7 mouse cellular contexts compared by ENCODE assay signal in the genomic region with DNA sequence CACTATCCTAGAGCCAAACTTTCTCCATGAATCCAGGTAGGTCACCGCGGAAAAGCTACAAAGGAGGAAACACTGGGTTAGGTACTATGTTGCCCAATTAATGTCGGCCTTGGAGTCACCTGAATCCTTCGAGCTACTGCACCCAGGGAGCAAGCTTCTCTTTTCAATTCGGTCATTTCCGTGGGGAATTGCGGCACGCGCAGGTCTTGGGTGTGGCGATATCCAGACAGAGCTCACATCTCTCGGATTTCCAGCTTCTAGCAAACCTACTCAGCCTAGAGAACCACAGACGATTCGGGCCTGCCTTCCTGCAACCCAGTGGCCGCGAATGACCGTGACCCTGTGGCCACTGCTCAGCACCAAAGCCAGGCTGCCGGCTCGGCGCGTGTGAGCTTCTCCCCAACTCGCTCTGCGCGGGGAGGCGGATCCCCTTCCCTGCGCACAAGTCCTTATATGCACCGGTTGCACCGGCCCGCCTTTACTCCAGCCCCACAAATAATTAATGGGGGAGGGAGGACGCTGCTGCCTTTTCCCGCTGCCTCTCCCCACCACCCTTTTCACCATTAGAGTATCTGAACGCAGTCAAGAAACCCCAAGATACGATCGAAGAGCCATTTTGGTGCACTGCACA. TPM values are rescaled to one million over a fixed set of nuclear protein-coding genes. Genes with fewer than 3 reads are reported as not detected.
A peak's percentile ranks its signal among the peaks of the same experiment; 100 is the strongest.
DNase-seq lines count a peak whose midpoint lies in the region; ATAC-seq lines count a peak whose summit lies in the region.

No protein-coding gene starts in this region.

- peak; percentile 79 for ATAC-seq in intestine, embryonic 15.5 days

- peak; percentile 52 to 68 for DNase-seq in adrenal gland, adult 18-20 months (ENCODE audit: low spot score in 2 of 2)
- DNase-seq in cerebellum, postnatal 4 days (ENCODE audit: low spot score in 2 of 2), result peak; percentile 30 to 52
- peak; percentile 64 for DNase-seq in gastrocnemius, postnatal 25 days
- DNase-seq in limb, embryonic 10.5 days (ENCODE audit: low spot score), result peak; percentile 70
- DNase-seq in midbrain, embryonic 10.5 days (ENCODE audit: low spot score), result peak; percentile 67
- peak; percentile 19 to 33 for DNase-seq in spleen, postnatal 10 days (ENCODE audit: low spot score in 2 of 2)

- H3K4me2 ChIP-seq in intestine, embryonic 15.5 days (replicated peaks), result peak overlapping the region; percentile 96

- no peaks in the 10 kb centered on the region for H3K36me3 ChIP-seq in intestine, embryonic 15.5 days
- H3K36me3 ChIP-seq in limb, embryonic 10.5 days, result no peaks in the 10 kb centered on the region
- H3K36me3 ChIP-seq in midbrain, embryonic 10.5 days, result no peaks in the 10 kb centered on the region

- H3K4me3 ChIP-seq in intestine, embryonic 15.5 days (replicated peaks), result peak overlapping the region; percentile 69
- peak overlapping the region; percentile 65 for H3K4me3 ChIP-seq in limb, embryonic 10.5 days
- H3K4me3 ChIP-seq in midbrain, embryonic 10.5 days, result peak overlapping the region; percentile 71

- peak overlapping the region; percentile 79 for H3K9ac ChIP-seq in intestine, embryonic 15.5 days

- peak overlapping the region; percentile 74 for H3K27ac ChIP-seq in intestine, embryonic 15.5 days
- H3K27ac ChIP-seq in limb, embryonic 10.5 days, result peak overlapping the region; percentile 76
- peak overlapping the region; percentile 84 for H3K27ac ChIP-seq in midbrain, embryonic 10.5 days (replicated peaks)

- no peaks in the 10 kb centered on the region for H3K9me3 ChIP-seq in intestine, embryonic 15.5 days
- H3K9me3 ChIP-seq in limb, embryonic 10.5 days (replicated peaks), result no peaks in the 10 kb centered on the region
- no peaks in the 10 kb centered on the region for H3K9me3 ChIP-seq in midbrain, embryonic 10.5 days (replicated peaks)

- WGBS in intestine, embryonic 15.5 days, result under 1% methylated on average over 33 of the region's 33 CpGs
- under 1% methylated on average over 33 of the region's 33 CpGs for WGBS in limb, embryonic 10.5 days
- WGBS in midbrain, embryonic 10.5 days, result 0% methylated on average over 33 of the region's 33 CpGs

- peaks cover 15% of the 10 kb centered on the region; the same call in 1 of the 2 replicates for H3K4me1 ChIP-seq in intestine, embryonic 15.5 days (replicated peaks)
- H3K4me1 ChIP-seq in limb, embryonic 10.5 days, result peaks cover 33% of the 10 kb centered on the region
- H3K4me1 ChIP-seq in midbrain, embryonic 10.5 days, result peaks cover 48% of the 10 kb centered on the region

- no peaks in the 10 kb centered on the region for H3K27me3 ChIP-seq in intestine, embryonic 15.5 days (replicated peaks)
- peaks cover 43% of the 10 kb centered on the region for H3K27me3 ChIP-seq in limb, embryonic 10.5 days (ENCODE audit: low read depth, poor library complexity, severe bottlenecking)
- peaks cover 43% of the 10 kb centered on the region for H3K27me3 ChIP-seq in midbrain, embryonic 10.5 days (ENCODE audit: low read depth, poor library complexity, severe bottlenecking)

RNA-seq across cellular contexts. Expression of gene Tnik, which starts 0.5 kb away (rescaled TPM):
- total RNA-seq in adrenal gland, adult 18-20 months (2021), result 10 to 100 TPM in 1 of 2 experiments, 1 to 10 TPM in 1; 7.7 to 14.8 TPM
- total RNA-seq in gastrocnemius, postnatal 25 days (2021), result 10 to 100 TPM; 40.6 to 45.9 TPM
- polyA plus RNA-seq in intestine, embryonic 15.5 days (2015; fragmentation: Nextera tagmentation; extraction: Ambion mirVana), result 12.3 and 13.9 TPM in 2 replicates
- polyA plus RNA-seq in limb, embryonic 10.5 days (2016; fragmentation: Nextera tagmentation; extraction: Ambion mirVana), result 1.9 and 2.6 TPM in 2 replicates
- polyA plus RNA-seq in midbrain, embryonic 10.5 days (2016; fragmentation: Nextera tagmentation; extraction: Ambion mirVana), result 6.6 and 11.4 TPM in 2 replicates

Comparison
In these comparisons a context has a peak if more than half of its experiments do, and no peak if none do; other contexts are left out.
1. Peak in every context shown above with its lines: DNase-seq, ATAC-seq, H3K4me3 ChIP-seq and H3K27ac ChIP-seq.